Mouse (Mus musculus): ENCODE data around the gene Lhx2. TPM values are rescaled to one million over a fixed set of nuclear protein-coding genes. Genes with fewer than 3 reads are reported as not detected.
A peak's percentile ranks its signal among the peaks of the same experiment; 100 is the strongest.

The Lhx2 gene
- polyA plus RNA-seq, 1 experiment from 2014 or later: 61.5 TPM

DNA sequence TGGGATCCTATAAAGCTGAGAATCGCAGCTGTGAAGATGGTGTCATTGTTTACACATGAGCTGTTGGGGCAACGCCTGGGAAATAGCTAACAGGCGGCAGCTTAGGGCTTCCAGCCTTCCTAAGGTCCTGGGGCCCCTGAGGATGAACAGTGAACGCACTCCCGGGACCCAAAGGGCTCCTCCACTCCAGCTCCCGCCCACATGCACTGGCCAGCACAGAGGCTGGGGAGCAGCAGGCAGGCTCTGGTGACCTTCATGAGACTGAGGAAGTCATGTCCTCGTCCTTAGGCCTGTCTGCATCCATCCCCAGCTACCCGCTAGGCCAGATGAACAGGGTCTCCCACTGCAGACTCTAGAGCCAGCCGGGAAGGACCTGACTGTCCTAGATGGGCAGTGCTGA lies 27.9 kb downstream of the Lhx2 start:
- Histone ChIP-seq H3K4me1 (ENCODE audit: control insufficient read depth, insufficient read depth, low read length) (no peaks in the 10 kb centered on the region; the same call in 1 of the 2 replicates), H3K4me2 (no peak overlapping the region), H3K27me3 (ENCODE audit: control insufficient read depth, insufficient read depth, low read length) (peaks cover 94% of the 10 kb centered on the region), H3K4me3 (ENCODE audit: low read depth, low read length) (no peak overlapping the region), H3K36me3 (ENCODE audit: control insufficient read depth, insufficient read depth, low read length) (0 out of 2 replicates have a peak, but pooled peaks cover 2% of the 10 kb centered on the region), H3K9me3 (ENCODE audit: control insufficient read depth, low read length) (no peaks in the 10 kb centered on the region), H3K9ac (ENCODE audit: low read length) (no peak overlapping the region), H3K27ac (ENCODE audit: low read depth, low read length) (no peak overlapping the region)
- DNase-seq (ENCODE audit: low spot score, missing footprints) (peak; percentile 89), ATAC-seq (ENCODE audit: low FRiP score) (peak; percentile 34; the same call in 1 of the 2 replicates)
- WGBS: 14% methylated on average over 9 of the region's 9 CpGs

DNA sequence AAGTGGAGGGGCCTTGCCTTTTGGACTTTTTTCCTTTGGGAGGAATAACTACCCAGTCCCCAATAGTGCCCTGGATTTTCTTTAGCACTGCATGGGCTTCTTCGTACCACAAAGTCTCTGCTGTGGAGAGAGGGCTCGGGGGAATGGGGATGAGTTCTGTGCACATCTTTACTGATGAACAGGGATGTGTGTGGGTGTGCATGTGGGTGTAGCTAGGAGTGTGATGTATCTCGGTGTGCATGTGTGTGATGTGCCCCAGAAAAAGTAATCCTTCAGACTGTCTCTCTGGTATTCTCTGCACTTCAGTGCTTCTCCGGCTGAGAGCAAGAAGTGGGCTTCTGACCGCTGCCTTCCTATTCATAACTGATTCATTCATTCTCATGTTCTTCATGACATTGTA lies 28.8 kb downstream of the Lhx2 start:
- no peaks in the 10 kb centered on the region for H3K36me3 ChIP-seq (ENCODE audit: control insufficient read depth, insufficient read depth, low read length)
- H3K9ac ChIP-seq (ENCODE audit: low read length): no peak overlapping the region
- H3K9me3 ChIP-seq (ENCODE audit: control insufficient read depth, low read length): no peaks in the 10 kb centered on the region
- H3K27me3 ChIP-seq (ENCODE audit: control insufficient read depth, insufficient read depth, low read length): peaks cover 94% of the 10 kb centered on the region
- ATAC-seq (ENCODE audit: low FRiP score): no peak
- no peak overlapping the region for H3K27ac ChIP-seq (ENCODE audit: low read depth, low read length)
- H3K4me3 ChIP-seq (ENCODE audit: low read depth, low read length): no peak overlapping the region
- WGBS: 54% methylated on average over 5 of the region's 5 CpGs
- no peak overlapping the region for H3K4me2 ChIP-seq
- peak; percentile 90 for DNase-seq (ENCODE audit: low spot score, missing footprints)
- no peaks in the 10 kb centered on the region; the same call in 1 of the 2 replicates for H3K4me1 ChIP-seq (ENCODE audit: control insufficient read depth, insufficient read depth, low read length)

DNA sequence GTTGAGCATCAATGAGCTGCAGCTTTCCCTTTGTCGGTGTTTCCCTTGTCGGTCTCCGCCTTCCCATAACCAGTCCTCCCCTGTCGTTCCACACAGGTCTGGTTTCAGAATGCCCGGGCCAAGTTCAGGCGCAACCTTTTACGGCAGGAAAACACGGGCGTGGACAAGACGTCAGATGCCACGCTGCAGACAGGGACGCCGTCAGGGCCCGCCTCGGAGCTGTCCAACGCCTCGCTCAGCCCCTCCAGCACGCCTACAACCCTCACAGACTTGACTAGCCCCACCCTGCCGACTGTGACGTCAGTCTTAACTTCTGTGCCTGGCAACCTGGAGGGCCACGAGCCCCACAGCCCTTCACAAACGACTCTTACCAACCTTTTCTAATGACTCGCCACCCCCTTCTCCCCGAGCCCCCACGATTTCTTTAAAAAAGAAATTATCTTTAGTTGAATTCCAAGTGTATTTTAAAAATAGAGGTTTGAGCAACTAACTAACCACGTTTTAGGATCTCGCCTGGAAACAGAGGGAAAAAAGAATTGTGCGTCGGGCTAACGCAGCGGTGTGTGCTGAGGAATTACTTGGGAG lies 29.8 kb downstream of the Lhx2 start:
- 7% methylated on average over 31 of the region's 31 CpGs for WGBS
- H3K27me3 ChIP-seq (ENCODE audit: control insufficient read depth, insufficient read depth, low read length): peaks cover 94% of the 10 kb centered on the region
- no peaks in the 10 kb centered on the region for H3K36me3 ChIP-seq (ENCODE audit: control insufficient read depth, insufficient read depth, low read length)
- H3K4me3 ChIP-seq (ENCODE audit: low read depth, low read length): no peak overlapping the region
- ATAC-seq (ENCODE audit: low FRiP score) (peak; percentile 67), DNase-seq (ENCODE audit: low spot score, missing footprints) (peak; percentile 94)
- no peaks in the 10 kb centered on the region; the same call in 1 of the 2 replicates for H3K4me1 ChIP-seq (ENCODE audit: control insufficient read depth, insufficient read depth, low read length)
- no peaks in the 10 kb centered on the region for H3K9me3 ChIP-seq (ENCODE audit: control insufficient read depth, low read length)
- H3K9ac ChIP-seq (ENCODE audit: low read length): no peak overlapping the region
- no peak overlapping the region for H3K27ac ChIP-seq (ENCODE audit: low read depth, low read length)
- H3K4me2 ChIP-seq: peak overlapping the region; percentile 8; the same call in 1 of the 2 replicates

DNA sequence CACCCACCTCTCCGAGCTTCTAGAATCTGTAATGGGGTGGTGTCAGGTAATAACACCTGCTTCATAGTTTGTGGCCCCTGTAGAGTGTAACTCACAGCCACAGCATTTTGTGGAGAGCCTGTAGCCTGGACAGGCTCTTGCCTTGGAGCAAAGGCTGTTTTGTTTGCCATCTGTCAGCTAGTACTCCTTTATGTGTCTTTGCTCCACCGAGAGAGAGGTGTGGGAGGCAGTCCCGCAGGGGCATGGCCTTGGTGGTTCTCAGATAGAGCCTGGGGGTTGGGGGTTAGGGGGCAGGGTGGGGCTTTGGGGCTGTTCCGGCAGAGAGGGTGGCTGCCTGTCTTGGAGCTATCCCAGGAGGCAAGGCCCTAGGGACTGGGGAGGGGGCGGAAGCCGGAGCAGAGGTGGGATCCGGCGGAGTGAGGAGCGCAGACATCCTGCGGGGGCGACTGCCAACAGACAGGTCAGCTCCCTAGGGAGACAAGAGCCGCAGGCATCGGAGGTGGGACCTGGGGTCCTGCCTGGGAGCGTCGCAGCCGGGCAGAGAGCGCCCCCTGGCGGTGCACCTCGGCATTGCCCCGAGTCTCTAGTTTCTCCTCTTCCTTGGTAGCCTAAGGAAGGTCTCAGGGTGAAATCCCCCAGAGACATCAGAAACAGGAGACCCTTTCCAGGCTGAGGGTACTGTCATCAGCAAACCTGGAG lies 36.7 kb downstream of the Lhx2 start:
- H3K4me2 ChIP-seq: no peak overlapping the region
- WGBS: 2% methylated on average over 19 of the region's 20 CpGs
- peak; percentile 61 for ATAC-seq (ENCODE audit: low FRiP score)
- no peaks in the 10 kb centered on the region for H3K9me3 ChIP-seq (ENCODE audit: control insufficient read depth, low read length)
- H3K4me1 ChIP-seq (ENCODE audit: control insufficient read depth, insufficient read depth, low read length): no peaks in the 10 kb centered on the region; the same call in 1 of the 2 replicates
- H3K9ac ChIP-seq (ENCODE audit: low read length): no peak overlapping the region
- DNase-seq (ENCODE audit: low spot score, missing footprints): peak; percentile 99
- no peaks in the 10 kb centered on the region for H3K36me3 ChIP-seq (ENCODE audit: control insufficient read depth, insufficient read depth, low read length)
- no peak overlapping the region for H3K4me3 ChIP-seq (ENCODE audit: low read depth, low read length)
- H3K27ac ChIP-seq (ENCODE audit: low read depth, low read length): no peak overlapping the region
- peaks cover 93% of the 10 kb centered on the region for H3K27me3 ChIP-seq (ENCODE audit: control insufficient read depth, insufficient read depth, low read length)

DNA sequence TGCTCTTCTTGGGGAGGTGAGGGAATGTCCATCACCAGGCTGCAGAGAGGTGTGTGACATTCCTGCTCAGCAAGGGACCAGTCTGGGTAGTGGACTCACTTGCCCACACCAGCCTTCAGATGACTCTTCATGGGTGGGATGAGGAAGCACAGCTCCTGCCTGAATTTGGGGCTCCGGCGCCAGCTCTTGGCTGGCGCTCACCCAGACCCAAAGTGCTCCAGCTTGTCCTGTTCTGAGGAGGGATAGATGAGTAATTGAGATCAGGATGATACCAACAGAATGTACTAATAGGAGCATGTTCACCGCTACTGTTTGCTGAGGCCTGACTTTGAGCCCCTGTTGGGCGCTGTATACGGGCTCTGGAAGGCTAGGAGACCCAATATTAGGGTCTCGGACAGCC lies 38.2 kb downstream of the Lhx2 start:
- Histone ChIP-seq H3K9ac (ENCODE audit: low read length) (no peak overlapping the region), H3K4me1 (ENCODE audit: control insufficient read depth, insufficient read depth, low read length) (no peaks in the 10 kb centered on the region; the same call in 1 of the 2 replicates), H3K27me3 (ENCODE audit: control insufficient read depth, insufficient read depth, low read length) (peaks cover 79% of the 10 kb centered on the region), H3K36me3 (ENCODE audit: control insufficient read depth, insufficient read depth, low read length) (no peaks in the 10 kb centered on the region), H3K4me2 (no peak overlapping the region), H3K4me3 (ENCODE audit: low read depth, low read length) (no peak overlapping the region), H3K9me3 (ENCODE audit: control insufficient read depth, low read length) (no peaks in the 10 kb centered on the region), H3K27ac (ENCODE audit: low read depth, low read length) (no peak overlapping the region)
- DNase-seq (ENCODE audit: low spot score, missing footprints): no peak
- no peak for ATAC-seq (ENCODE audit: low FRiP score)
- 72% methylated on average over 7 of the region's 7 CpGs for WGBS

DNA sequence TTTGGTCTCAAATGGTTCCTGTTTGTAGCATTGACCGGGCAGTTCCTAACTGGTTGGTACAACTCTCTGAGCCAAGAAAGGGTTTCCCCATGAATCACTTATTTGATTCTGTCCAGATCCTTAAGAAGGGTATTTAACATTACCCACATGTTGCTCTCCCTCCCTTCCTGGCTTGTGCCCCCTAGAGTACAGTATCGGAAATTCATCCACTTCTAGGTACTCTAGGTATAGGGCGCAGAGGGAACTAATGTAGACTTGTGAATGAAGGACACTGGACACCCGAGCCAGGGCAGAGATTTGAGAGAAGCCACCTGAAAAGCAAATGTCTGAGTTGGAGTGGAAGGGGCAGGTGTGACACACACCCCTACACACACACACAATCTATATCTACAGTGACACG lies 39.3 kb downstream of the Lhx2 start:
- Histone ChIP-seq H3K9ac (ENCODE audit: low read length) (no peak overlapping the region), H3K4me2 (no peak overlapping the region), H3K9me3 (ENCODE audit: control insufficient read depth, low read length) (no peaks in the 10 kb centered on the region), H3K36me3 (ENCODE audit: control insufficient read depth, insufficient read depth, low read length) (no peaks in the 10 kb centered on the region), H3K27me3 (ENCODE audit: control insufficient read depth, insufficient read depth, low read length) (peaks cover 68% of the 10 kb centered on the region), H3K4me1 (ENCODE audit: control insufficient read depth, insufficient read depth, low read length) (no peaks in the 10 kb centered on the region; the same call in 1 of the 2 replicates), H3K4me3 (ENCODE audit: low read depth, low read length) (no peak overlapping the region), H3K27ac (ENCODE audit: low read depth, low read length) (no peak overlapping the region)
- ATAC-seq (ENCODE audit: low FRiP score) (no peak), DNase-seq (ENCODE audit: low spot score, missing footprints) (peak; percentile 92)
- WGBS: 29% methylated on average over 5 of the region's 5 CpGs

DNA sequence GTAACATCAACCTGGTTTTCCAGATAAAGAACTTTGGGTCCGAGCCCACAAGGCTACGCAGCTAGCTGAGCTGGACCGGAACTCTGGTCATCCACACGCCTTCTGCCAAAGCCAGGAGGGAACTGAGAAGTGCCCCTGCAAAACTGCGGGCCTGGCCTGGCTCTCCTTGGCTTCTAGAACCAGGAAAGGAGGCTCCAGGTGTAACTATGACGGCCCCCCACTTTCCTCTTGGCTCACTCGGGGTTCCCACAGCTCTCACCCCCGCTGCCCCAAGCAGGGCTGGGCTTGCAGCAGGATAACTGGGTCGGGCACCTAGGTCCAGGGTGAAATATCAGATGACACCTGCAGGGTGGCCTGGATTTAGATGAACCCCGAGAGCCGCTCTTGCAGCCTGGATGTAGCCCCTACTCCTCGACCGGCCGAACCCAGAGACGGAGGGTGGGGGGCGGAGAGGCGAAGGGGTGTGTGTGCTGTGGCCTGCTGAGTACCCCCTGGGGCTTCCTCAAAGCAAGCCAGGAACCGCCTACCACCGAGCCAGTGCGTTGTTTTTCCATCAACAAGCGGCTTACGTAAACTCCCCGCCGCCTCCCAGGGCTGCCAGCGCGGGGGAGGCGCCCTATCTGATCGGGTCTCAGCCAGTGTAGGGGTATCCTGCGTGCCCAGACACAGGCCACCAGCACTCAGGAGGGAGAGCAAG lies 39.9 kb downstream of the Lhx2 start:
- Histone ChIP-seq H3K4me1 (ENCODE audit: control insufficient read depth, insufficient read depth, low read length) (no peaks in the 10 kb centered on the region; the same call in 1 of the 2 replicates), H3K27ac (ENCODE audit: low read depth, low read length) (no peak overlapping the region), H3K36me3 (ENCODE audit: control insufficient read depth, insufficient read depth, low read length) (no peaks in the 10 kb centered on the region), H3K27me3 (ENCODE audit: control insufficient read depth, insufficient read depth, low read length) (peaks cover 62% of the 10 kb centered on the region), H3K4me3 (ENCODE audit: low read depth, low read length) (peak overlapping the region; percentile 9; the same call in 1 of the 2 replicates), H3K9me3 (ENCODE audit: control insufficient read depth, low read length) (no peaks in the 10 kb centered on the region), H3K4me2 (peak overlapping the region; percentile 31), H3K9ac (ENCODE audit: low read length) (peak overlapping the region; percentile 40; the same call in 1 of the 2 replicates)
- no peak for DNase-seq (ENCODE audit: low spot score, missing footprints)
- WGBS: 4% methylated on average over 29 of the region's 29 CpGs
- no peak for ATAC-seq (ENCODE audit: low FRiP score)

DNA sequence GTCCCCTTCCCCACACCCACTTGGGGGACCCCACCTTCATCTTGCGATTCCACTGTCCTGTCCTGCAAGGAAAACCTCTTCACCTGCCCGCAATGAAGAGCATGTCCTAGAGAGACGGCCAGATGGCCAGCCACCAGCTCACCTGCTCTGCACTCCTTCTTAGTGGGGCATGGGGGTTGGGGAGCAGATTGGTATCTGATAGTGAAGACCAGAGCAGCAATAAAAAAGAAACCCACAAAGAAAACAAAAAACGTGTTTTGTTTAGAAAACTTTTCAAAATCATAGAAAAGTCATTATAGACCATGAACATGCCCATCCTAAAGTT lies 40.4 kb downstream of the Lhx2 start:
- 8% methylated on average over 4 of the region's 4 CpGs for WGBS
- no peaks in the 10 kb centered on the region; the same call in 1 of the 2 replicates for H3K4me1 ChIP-seq (ENCODE audit: control insufficient read depth, insufficient read depth, low read length)
- H3K4me2 ChIP-seq: peak overlapping the region; percentile 31
- DNase-seq (ENCODE audit: low spot score, missing footprints): no peak
- peaks cover 57% of the 10 kb centered on the region for H3K27me3 ChIP-seq (ENCODE audit: control insufficient read depth, insufficient read depth, low read length)
- no peak overlapping the region for H3K27ac ChIP-seq (ENCODE audit: low read depth, low read length)
- H3K9me3 ChIP-seq (ENCODE audit: control insufficient read depth, low read length): no peaks in the 10 kb centered on the region
- H3K4me3 ChIP-seq (ENCODE audit: low read depth, low read length): peak overlapping the region; percentile 9; the same call in 1 of the 2 replicates
- ATAC-seq (ENCODE audit: low FRiP score): no peak
- H3K9ac ChIP-seq (ENCODE audit: low read length): 0 out of 2 replicates have a peak overlapping the region, but pooled peaks have one; percentile 40
- no peaks in the 10 kb centered on the region for H3K36me3 ChIP-seq (ENCODE audit: control insufficient read depth, insufficient read depth, low read length)
